Mouse (Mus musculus): ENCODE results near the gene Ssx2ip. TPM values are rescaled to one million over a fixed set of nuclear protein-coding genes. Genes with fewer than 3 reads are reported as not detected.

Gene Ssx2ip
- polyA plus RNA-seq, 1 experiment from 2014 or later = 21.6 TPM

GRCm38 (mm10) chr3:146469226-146469625, 64.8 kb downstream of the Ssx2ip start:
- no peak overlapping the region for H3K4me2 ChIP-seq (replicated peaks)
- no peaks in the 10 kb centered on the region for H3K27me3 ChIP-seq (replicated peaks)
- no peaks in the 10 kb centered on the region for H3K9me3 ChIP-seq
- no peaks in the 10 kb centered on the region for H3K36me3 ChIP-seq
- ATAC-seq (ENCODE audit: low FRiP score, low read depth) = no peak
- 88% methylated on average over 2 of the region's 2 CpGs for WGBS
- no peak overlapping the region for H3K27ac ChIP-seq
- H3K4me1 ChIP-seq = no peaks in the 10 kb centered on the region
- no peak overlapping the region for H3K4me3 ChIP-seq
- no peak overlapping the region for H3K9ac ChIP-seq

- Histone ChIP-seq H3K9ac (no peak overlapping the region), H3K4me1 (no peaks in the 10 kb centered on the region), H3K4me2 (replicated peaks) (no peak overlapping the region), H3K36me3 (no peaks in the 10 kb centered on the region), H3K9me3 (no peaks in the 10 kb centered on the region), H3K27me3 (replicated peaks) (no peaks in the 10 kb centered on the region), H3K27ac (no peak overlapping the region), H3K4me3 (no peak overlapping the region)
- WGBS = 66% methylated on average over 4 of the region's 4 CpGs
- no peak for ATAC-seq (ENCODE audit: low FRiP score, low read depth)
Measured at GRCm38 (mm10) chr3:146472657-146473056, 68.2 kb downstream of the Ssx2ip start.

- no peak overlapping the region for H3K4me2 ChIP-seq (replicated peaks)
- no peaks in the 10 kb centered on the region for H3K4me1 ChIP-seq
- ATAC-seq (ENCODE audit: low FRiP score, low read depth) = no peak
- no peak overlapping the region for H3K4me3 ChIP-seq
- no peaks in the 10 kb centered on the region for H3K27me3 ChIP-seq (replicated peaks)
- no peak overlapping the region for H3K9ac ChIP-seq
- H3K27ac ChIP-seq = no peak overlapping the region
- no peaks in the 10 kb centered on the region for H3K36me3 ChIP-seq
- no peaks in the 10 kb centered on the region for H3K9me3 ChIP-seq
Measured at GRCm38 (mm10) chr3:146473741-146474140, 69.3 kb downstream of the Ssx2ip start.

GRCm38 (mm10) chr3:146474428-146474827, 70.0 kb downstream of the Ssx2ip start:
- no peaks in the 10 kb centered on the region for H3K36me3 ChIP-seq
- no peaks in the 10 kb centered on the region for H3K9me3 ChIP-seq
- ATAC-seq (ENCODE audit: low FRiP score, low read depth) = no peak

GRCm38 (mm10) chr3:146482044-146482443, 77.6 kb downstream of the Ssx2ip start:
- WGBS = 83% methylated on average over 2 of the region's 2 CpGs
- Histone ChIP-seq H3K4me3 (no peak overlapping the region), H3K27me3 (replicated peaks) (no peaks in the 10 kb centered on the region), H3K4me2 (replicated peaks) (no peak overlapping the region), H3K27ac (no peak overlapping the region), H3K9ac (no peak overlapping the region), H3K9me3 (no peaks in the 10 kb centered on the region), H3K4me1 (no peaks in the 10 kb centered on the region), H3K36me3 (no peaks in the 10 kb centered on the region)
- ATAC-seq (ENCODE audit: low FRiP score, low read depth) = no peak

More at GRCm38 (mm10) chr3:146474428-146474827, 70.0 kb downstream of the Ssx2ip start:
- Histone ChIP-seq H3K4me3 (no peak overlapping the region), H3K4me1 (no peaks in the 10 kb centered on the region), H3K27ac (no peak overlapping the region), H3K27me3 (replicated peaks) (no peaks in the 10 kb centered on the region), H3K9ac (no peak overlapping the region), H3K4me2 (replicated peaks) (no peak overlapping the region)
- WGBS = 89% methylated on average over 3 of the region's 3 CpGs

GRCm38 (mm10) chr3:146486464-146486863, 82.0 kb downstream of the Ssx2ip start:
- Histone ChIP-seq H3K4me3 (no peak overlapping the region), H3K9me3 (no peaks in the 10 kb centered on the region), H3K36me3 (no peaks in the 10 kb centered on the region), H3K9ac (no peak overlapping the region), H3K4me1 (no peaks in the 10 kb centered on the region), H3K27ac (no peak overlapping the region), H3K27me3 (replicated peaks) (no peaks in the 10 kb centered on the region), H3K4me2 (replicated peaks) (no peak overlapping the region)
- WGBS = 89% methylated on average over 4 of the region's 4 CpGs
- ATAC-seq (ENCODE audit: low FRiP score, low read depth) = no peak

Small RNAs within 50 kb of the gene (microRNA-seq; reads per million reads assigned to microRNA genes)
- gene Gm22901 = not detected

Other genes starting within 250 kb of the Ssx2ip start
- 1.5 and 2.1 TPM in 2 replicates for gene Lpar3, start 183.7 kb upstream of the Ssx2ip start, polyA plus RNA-seq (2016; fragmentation: Nextera tagmentation; extraction: Ambion mirVana)
- gene Ctbs, start 45.2 kb downstream of the Ssx2ip start, polyA plus RNA-seq (2016; fragmentation: Nextera tagmentation; extraction: Ambion mirVana) = 5.2 and 5.6 TPM in 2 replicates
- gene Spata1, start 95.1 kb downstream of the Ssx2ip start, polyA plus RNA-seq (2016; fragmentation: Nextera tagmentation; extraction: Ambion mirVana) = 7.6 and 8.0 TPM in 2 replicates
- gene Gng5, start 95.2 kb downstream of the Ssx2ip start, polyA plus RNA-seq (2016; fragmentation: Nextera tagmentation; extraction: Ambion mirVana) = 756 and 823 TPM in 2 replicates
- 61.9 and 62.5 TPM in 2 replicates for gene Rpf1, start 116.8 kb downstream of the Ssx2ip start, polyA plus RNA-seq (2016; fragmentation: Nextera tagmentation; extraction: Ambion mirVana)
- gene Uox, start 165.8 kb downstream of the Ssx2ip start, polyA plus RNA-seq (2016; fragmentation: Nextera tagmentation; extraction: Ambion mirVana) = not detected in 2 replicates
- gene Dnase2b, start 211.0 kb downstream of the Ssx2ip start, polyA plus RNA-seq (2016; fragmentation: Nextera tagmentation; extraction: Ambion mirVana) = not detected in 2 replicates
- not detected in 2 replicates for gene 4930503B20Rik, start 246.7 kb downstream of the Ssx2ip start, polyA plus RNA-seq (2016; fragmentation: Nextera tagmentation; extraction: Ambion mirVana)